Mouse (Mus musculus): ENCODE results near the gene Gpr182. TPM values are rescaled to one million over a fixed set of nuclear protein-coding genes. Genes with fewer than 3 reads are reported as not detected.
A peak's percentile ranks its signal among the peaks of the same experiment; 100 is the strongest.

The Gpr182 gene
- polyA plus RNA-seq, 1 experiment from 2014 or later, result 2.7 TPM

- no peaks in the 10 kb centered on the region for H3K4me1 ChIP-seq (ENCODE audit: control insufficient read depth, insufficient read depth, low read length)
- H3K27ac ChIP-seq (ENCODE audit: low read length), result no peak overlapping the region
- H3K27me3 ChIP-seq (ENCODE audit: control insufficient read depth, insufficient read depth, low read length), result no peaks in the 10 kb centered on the region
- 79% methylated on average over 3 of the region's 3 CpGs for WGBS
- no peak for ATAC-seq (ENCODE audit: insufficient read depth, low FRiP score)
- no peak overlapping the region for H3K9ac ChIP-seq (ENCODE audit: low read length)
- no peak overlapping the region for H3K4me3 ChIP-seq (replicated peaks; ENCODE audit: low read length)
- no peaks in the 10 kb centered on the region for H3K9me3 ChIP-seq (replicated peaks; ENCODE audit: control insufficient read depth, low read length)
- H3K4me2 ChIP-seq (ENCODE audit: low read depth, low read length), result no peak overlapping the region
- H3K36me3 ChIP-seq (ENCODE audit: control insufficient read depth, insufficient read depth, low read length), result no peaks in the 10 kb centered on the region
These were observed 42.6 kb downstream of the Gpr182 start for GRCm38 (mm10) chr10:127708850-127709370.

GRCm38 (mm10) chr10:127707721-127708120 is 43.8 kb downstream of the Gpr182 start:
- Histone ChIP-seq H3K4me1 (ENCODE audit: control insufficient read depth, insufficient read depth, low read length) (no peaks in the 10 kb centered on the region), H3K27me3 (ENCODE audit: control insufficient read depth, insufficient read depth, low read length) (no peaks in the 10 kb centered on the region), H3K27ac (ENCODE audit: low read length) (no peak overlapping the region), H3K9me3 (replicated peaks; ENCODE audit: control insufficient read depth, low read length) (no peaks in the 10 kb centered on the region), H3K36me3 (ENCODE audit: control insufficient read depth, insufficient read depth, low read length) (no peaks in the 10 kb centered on the region), H3K4me2 (ENCODE audit: low read depth, low read length) (no peak overlapping the region), H3K9ac (ENCODE audit: low read length) (no peak overlapping the region), H3K4me3 (replicated peaks; ENCODE audit: low read length) (no peak overlapping the region)
- 72% methylated on average over 7 of the region's 7 CpGs for WGBS
- ATAC-seq (ENCODE audit: insufficient read depth, low FRiP score), result no peak

GRCm38 (mm10) chr10:127705783-127706182 is 45.7 kb downstream of the Gpr182 start:
- Histone ChIP-seq H3K9me3 (replicated peaks; ENCODE audit: control insufficient read depth, low read length) (no peaks in the 10 kb centered on the region), H3K4me2 (ENCODE audit: low read depth, low read length) (no peak overlapping the region), H3K27me3 (ENCODE audit: control insufficient read depth, insufficient read depth, low read length) (no peaks in the 10 kb centered on the region), H3K27ac (ENCODE audit: low read length) (no peak overlapping the region), H3K4me1 (ENCODE audit: control insufficient read depth, insufficient read depth, low read length) (no peaks in the 10 kb centered on the region), H3K4me3 (replicated peaks; ENCODE audit: low read length) (no peak overlapping the region), H3K36me3 (ENCODE audit: control insufficient read depth, insufficient read depth, low read length) (no peaks in the 10 kb centered on the region), H3K9ac (ENCODE audit: low read length) (no peak overlapping the region)
- WGBS, result 94% methylated on average over 4 of the region's 4 CpGs
- no peak for ATAC-seq (ENCODE audit: insufficient read depth, low FRiP score)

GRCm38 (mm10) chr10:127704766-127705220 is 46.7 kb downstream of the Gpr182 start, which contains the start of gene Myo1a:
Gene Myo1a (plus strand): TSS chr10:127705170.
- Histone ChIP-seq H3K4me3 (replicated peaks; ENCODE audit: low read length) (peak within 1 kb of the TSS; percentile 14), H3K36me3 (ENCODE audit: control insufficient read depth, insufficient read depth, low read length) (no peaks in the 10 kb centered on the region), H3K27me3 (ENCODE audit: control insufficient read depth, insufficient read depth, low read length) (no peaks in the 10 kb centered on the region), H3K27ac (ENCODE audit: low read length) (peak within 1 kb of the TSS; percentile 76), H3K4me1 (ENCODE audit: control insufficient read depth, insufficient read depth, low read length) (no peaks in the 10 kb centered on the region), H3K9ac (ENCODE audit: low read length) (no peak within 1 kb of the TSS; the same call in 1 of the 2 replicates), H3K4me2 (ENCODE audit: low read depth, low read length) (peak within 1 kb of the TSS; percentile 34), H3K9me3 (replicated peaks; ENCODE audit: control insufficient read depth, low read length) (no peaks in the 10 kb centered on the region)
- no peak for ATAC-seq (ENCODE audit: insufficient read depth, low FRiP score)
- 51% methylated on average over 2 of the region's 2 CpGs for WGBS

GRCm38 (mm10) chr10:127704293-127704692 is 47.2 kb downstream of the Gpr182 start:
- peak overlapping the region; percentile 76 for H3K27ac ChIP-seq (ENCODE audit: low read length)
- H3K4me3 ChIP-seq (replicated peaks; ENCODE audit: low read length), result peak overlapping the region; percentile 14
- no peaks in the 10 kb centered on the region for H3K9me3 ChIP-seq (replicated peaks; ENCODE audit: control insufficient read depth, low read length)
- no peak overlapping the region; the same call in 1 of the 2 replicates for H3K9ac ChIP-seq (ENCODE audit: low read length)
- WGBS, result 41% methylated on average over 2 of the region's 2 CpGs
- peak; percentile 81; the same call in 1 of the 2 replicates for ATAC-seq (ENCODE audit: insufficient read depth, low FRiP score)
- H3K27me3 ChIP-seq (ENCODE audit: control insufficient read depth, insufficient read depth, low read length), result no peaks in the 10 kb centered on the region
- H3K36me3 ChIP-seq (ENCODE audit: control insufficient read depth, insufficient read depth, low read length), result no peaks in the 10 kb centered on the region
- H3K4me1 ChIP-seq (ENCODE audit: control insufficient read depth, insufficient read depth, low read length), result no peaks in the 10 kb centered on the region
- H3K4me2 ChIP-seq (ENCODE audit: low read depth, low read length), result peak overlapping the region; percentile 34; the same call in 1 of the 2 replicates

GRCm38 (mm10) chr10:127703299-127703698 is 48.2 kb downstream of the Gpr182 start:
- no peak for ATAC-seq (ENCODE audit: insufficient read depth, low FRiP score)
- 32% methylated on average over 4 of the region's 4 CpGs for WGBS
- H3K27ac ChIP-seq (ENCODE audit: low read length), result no peak overlapping the region
- H3K9ac ChIP-seq (ENCODE audit: low read length), result 0 out of 2 replicates have a peak overlapping the region, but pooled peaks have one; percentile 6
- peak overlapping the region; percentile 14 for H3K4me3 ChIP-seq (replicated peaks; ENCODE audit: low read length)
- H3K4me2 ChIP-seq (ENCODE audit: low read depth, low read length), result peak overlapping the region; percentile 34; the same call in 1 of the 2 replicates
- H3K27me3 ChIP-seq (ENCODE audit: control insufficient read depth, insufficient read depth, low read length), result no peaks in the 10 kb centered on the region
- no peaks in the 10 kb centered on the region for H3K36me3 ChIP-seq (ENCODE audit: control insufficient read depth, insufficient read depth, low read length)
- H3K9me3 ChIP-seq (replicated peaks; ENCODE audit: control insufficient read depth, low read length), result no peaks in the 10 kb centered on the region
- H3K4me1 ChIP-seq (ENCODE audit: control insufficient read depth, insufficient read depth, low read length), result no peaks in the 10 kb centered on the region

- H3K27ac ChIP-seq (ENCODE audit: low read length), result no peak overlapping the region
- H3K4me1 ChIP-seq (ENCODE audit: control insufficient read depth, insufficient read depth, low read length), result no peaks in the 10 kb centered on the region
- H3K9ac ChIP-seq (ENCODE audit: low read length), result no peak overlapping the region
- no peak overlapping the region for H3K4me3 ChIP-seq (replicated peaks; ENCODE audit: low read length)
- peaks cover 6% of the 10 kb centered on the region for H3K36me3 ChIP-seq (ENCODE audit: control insufficient read depth, insufficient read depth, low read length)
- H3K4me2 ChIP-seq (ENCODE audit: low read depth, low read length), result no peak overlapping the region
- H3K9me3 ChIP-seq (replicated peaks; ENCODE audit: control insufficient read depth, low read length), result no peaks in the 10 kb centered on the region
- WGBS, result 88% methylated on average over 7 of the region's 7 CpGs
- no peak for ATAC-seq (ENCODE audit: insufficient read depth, low FRiP score)
- H3K27me3 ChIP-seq (ENCODE audit: control insufficient read depth, insufficient read depth, low read length), result no peaks in the 10 kb centered on the region
These were observed 52.6 kb downstream of the Gpr182 start for GRCm38 (mm10) chr10:127698966-127699365.

Other genes starting within 250 kb of the Gpr182 start
- gene Ndufa4l2, start 236.8 kb downstream of the Gpr182 start, polyA plus RNA-seq (2015; fragmentation: Nextera tagmentation; extraction: Ambion mirVana), result 192 and 231 TPM in 2 replicates
- gene Shmt2, start 229.3 kb downstream of the Gpr182 start, polyA plus RNA-seq (2015; fragmentation: Nextera tagmentation; extraction: Ambion mirVana), result 152 and 163 TPM in 2 replicates
- gene Nxph4, start 217.2 kb downstream of the Gpr182 start, polyA plus RNA-seq (2015; fragmentation: Nextera tagmentation; extraction: Ambion mirVana), result 3.4 and 4.6 TPM in 2 replicates
- gene Lrp1, start 130.6 kb downstream of the Gpr182 start, polyA plus RNA-seq (2015; fragmentation: Nextera tagmentation; extraction: Ambion mirVana), result 95.6 and 102 TPM in 2 replicates
- gene Stat6, start 108.7 kb downstream of the Gpr182 start, polyA plus RNA-seq (2015; fragmentation: Nextera tagmentation; extraction: Ambion mirVana), result 49.7 and 60.3 TPM in 2 replicates
- 8.8 and 10.0 TPM in 2 replicates for gene Nemp1, start 84.8 kb downstream of the Gpr182 start, polyA plus RNA-seq (2015; fragmentation: Nextera tagmentation; extraction: Ambion mirVana)
- 9.9 and 10.1 TPM in 2 replicates for gene Nab2, start 83.2 kb downstream of the Gpr182 start, polyA plus RNA-seq (2015; fragmentation: Nextera tagmentation; extraction: Ambion mirVana)
- 24.5 and 28.6 TPM in 2 replicates for gene Myo1a, start 46.6 kb downstream of the Gpr182 start, polyA plus RNA-seq (2015; fragmentation: Nextera tagmentation; extraction: Ambion mirVana)
- 0.72 and 1.8 TPM in 2 replicates for gene Tac2, start 27.3 kb downstream of the Gpr182 start, polyA plus RNA-seq (2015; fragmentation: Nextera tagmentation; extraction: Ambion mirVana)
- gene Zbtb39, start 12.2 kb downstream of the Gpr182 start, polyA plus RNA-seq (2015; fragmentation: Nextera tagmentation; extraction: Ambion mirVana), result 2.0 and 2.2 TPM in 2 replicates
- gene Rdh1, start 8.0 kb upstream of the Gpr182 start, polyA plus RNA-seq (2015; fragmentation: Nextera tagmentation; extraction: Ambion mirVana), result 0.10 and 0.11 TPM in 2 replicates
- gene Rdh16f1, start 8.1 kb upstream of the Gpr182 start, polyA plus RNA-seq (2015; fragmentation: Nextera tagmentation; extraction: Ambion mirVana), result 0.23 TPM in 1 of 2 replicates, not detected in the other
- gene Rdh9, start 24.7 kb upstream of the Gpr182 start, polyA plus RNA-seq (2015; fragmentation: Nextera tagmentation; extraction: Ambion mirVana), result 0.06 and 0.16 TPM in 2 replicates
- not detected in 2 replicates for gene Rdh16, start 49.4 kb upstream of the Gpr182 start, polyA plus RNA-seq (2015; fragmentation: Nextera tagmentation; extraction: Ambion mirVana)
- gene Rdh19, start 98.2 kb upstream of the Gpr182 start, polyA plus RNA-seq (2015; fragmentation: Nextera tagmentation; extraction: Ambion mirVana), result not detected in 2 replicates
- gene Rdh16f2, start 114.7 kb upstream of the Gpr182 start, polyA plus RNA-seq (2015; fragmentation: Nextera tagmentation; extraction: Ambion mirVana), result 0.10 TPM in 1 of 2 replicates, not detected in the other
- gene Rdh7, start 137.1 kb upstream of the Gpr182 start, polyA plus RNA-seq (2015; fragmentation: Nextera tagmentation; extraction: Ambion mirVana), result 0.40 and 0.57 TPM in 2 replicates
- gene Sdr9c7, start 146.8 kb upstream of the Gpr182 start, polyA plus RNA-seq (2015; fragmentation: Nextera tagmentation; extraction: Ambion mirVana), result 4.4 and 12.2 TPM in 2 replicates